Comparison of ENCODE assay signal across 7 mouse cellular contexts in genomic region chr4:57675387-57675786, GRCm38 (mm10). TPM values are rescaled to one million over a fixed set of nuclear protein-coding genes. Genes with fewer than 3 reads are reported as not detected.
DNase-seq lines count a peak whose midpoint lies in the region; ATAC-seq lines count a peak whose summit lies in the region.

No protein-coding gene starts in this region.

- peak; percentile 64 for DNase-seq in adrenal gland, postnatal 25 days
- peak; percentile 81 to 86 for DNase-seq in heart, postnatal 36 days
- DNase-seq in large intestine, adult 2 months (ENCODE audit: low read depth, low spot score) = peak; percentile 14

- H3K4me3 ChIP-seq in forebrain, embryonic 13.5 days = no peak overlapping the region
- H3K4me3 ChIP-seq in stomach, embryonic 16.5 days (replicated peaks; ENCODE audit: low read length) = peak overlapping the region; percentile 28

- no peaks in the 10 kb centered on the region for H3K36me3 ChIP-seq in forebrain, embryonic 13.5 days (ENCODE audit: poor library complexity, severe bottlenecking)
- H3K36me3 ChIP-seq in stomach, embryonic 16.5 days (ENCODE audit: control insufficient read depth, insufficient read depth, low read length) = no peaks in the 10 kb centered on the region

- H3K4me1 ChIP-seq in forebrain, embryonic 13.5 days = peaks cover 4% of the 10 kb centered on the region
- peaks cover 24% of the 10 kb centered on the region for H3K4me1 ChIP-seq in stomach, embryonic 16.5 days (ENCODE audit: control insufficient read depth, insufficient read depth, low read length)

- no peaks in the 10 kb centered on the region for H3K9me3 ChIP-seq in forebrain, embryonic 13.5 days (replicated peaks)
- no peaks in the 10 kb centered on the region for H3K9me3 ChIP-seq in stomach, embryonic 16.5 days (replicated peaks; ENCODE audit: control insufficient read depth, low read length)

- peak overlapping the region; percentile 53 for H3K4me2 ChIP-seq in forebrain, embryonic 13.5 days
- H3K4me2 ChIP-seq in stomach, embryonic 16.5 days (ENCODE audit: low read depth, low read length) = peak overlapping the region; percentile 47

- no peaks in the 10 kb centered on the region for H3K27me3 ChIP-seq in forebrain, embryonic 13.5 days
- H3K27me3 ChIP-seq in stomach, embryonic 16.5 days (ENCODE audit: control insufficient read depth, insufficient read depth, low read length) = no peaks in the 10 kb centered on the region; the same call in 1 of the 2 replicates

- peak; percentile 44; the same call in 1 of the 2 replicates for ATAC-seq in forebrain, embryonic 13.5 days
- 0 out of 2 replicates have a peak, but pooled peaks have one; percentile 20 for ATAC-seq in megakaryocyte-erythroid progenitor cell, adult 5-6 weeks (replicated peaks; ENCODE audit: low FRiP score, low TSS enrichment, poor library complexity, severe bottlenecking)
- ATAC-seq in stomach, embryonic 16.5 days (ENCODE audit: insufficient read depth, low FRiP score) = peak; percentile 71
- ATAC-seq in cerebellum, adult (ENCODE audit: insufficient number of reproducible peaks, low FRiP score, low TSS enrichment) = no peak

- 4% methylated on average over 13 of the region's 13 CpGs for WGBS in forebrain, embryonic 13.5 days
- under 1% methylated on average over 13 of the region's 13 CpGs for WGBS in large intestine, adult 2 months
- WGBS in stomach, embryonic 16.5 days = 1% methylated on average over 13 of the region's 13 CpGs

- intact Hi-C loops in heart, postnatal 36 days (cut with DNase I) = loop anchor here (2.0 kb wide), 1 partner anchor 13 kb away; no protein-coding TSS in a partner anchor

- H3K9ac ChIP-seq in forebrain, embryonic 13.5 days = no peak overlapping the region
- peak overlapping the region; percentile 59 for H3K9ac ChIP-seq in stomach, embryonic 16.5 days (ENCODE audit: low read length)

- H3K27ac ChIP-seq in forebrain, embryonic 13.5 days = no peak overlapping the region
- peak overlapping the region; percentile 67 for H3K27ac ChIP-seq in stomach, embryonic 16.5 days (ENCODE audit: low read length)

RNA-seq across cellular contexts. Expression of gene Akap2, which starts 42.1 kb away (rescaled TPM):
- 132 and 158 TPM in 2 replicates for total RNA-seq in adrenal gland, postnatal 25 days (2021)
- polyA plus RNA-seq in forebrain, embryonic 13.5 days (2015; fragmentation: Nextera tagmentation; extraction: Ambion mirVana) = 7.9 and 8.2 TPM in 2 replicates
- total RNA-seq in heart, postnatal 36 days (2021) = 10 to 100 TPM; 89.4 to 95.7 TPM
- 7.4 and 15.1 TPM in 2 replicates for polyA plus RNA-seq in large intestine, adult 2 months (2012; rRNA removed)
- total RNA-seq in megakaryocyte-erythroid progenitor cell, adult 5-6 weeks (2014; fragmentation: Nextera tagmentation) = 0.25 TPM in 1 of 2 replicates, not detected in the other
- total RNA-seq in megakaryocyte-erythroid progenitor cell, adult 5-6 weeks (2017) = 0.04 and 0.42 TPM in 2 replicates
- 23.0 and 26.5 TPM in 2 replicates for polyA plus RNA-seq in stomach, embryonic 16.5 days (2015; fragmentation: Nextera tagmentation; extraction: Ambion mirVana)

Comparison
In these comparisons a context has a peak if more than half of its experiments do, and no peak if none do; other contexts are left out.
1. DNase-seq: peak in every context shown above with its lines; median percentile 84 in heart, postnatal 36 days; 64 in adrenal gland, postnatal 25 days; 14 in large intestine, adult 2 months.
2. RNA of gene Akap2, which starts 42.1 kb away (total RNA-seq): 132 to 158 TPM in adrenal gland, postnatal 25 days and 89.4 to 95.7 TPM in heart, postnatal 36 days; 0.04 to 0.42 TPM in megakaryocyte-erythroid progenitor cell, adult 5-6 weeks; every median in the first group is over 10 times any median in the second.